Mouse (Mus musculus): ENCODE measurements around the gene Tmem214. TPM values are rescaled to one million over a fixed set of nuclear protein-coding genes. Genes with fewer than 3 reads are reported as not detected.

Gene Tmem214
- polyA plus RNA-seq, 1 experiment from 2014 or later: 52.5 TPM

GRCm38 (mm10) chr5:30853522-30853921, 14.3 kb upstream of the Tmem214 start:
- Histone ChIP-seq H3K36me3 (replicated peaks) (no peaks in the 10 kb centered on the region), H3K27ac (no peak overlapping the region), H3K4me3 (replicated peaks) (no peak overlapping the region), H3K9me3 (no peaks in the 10 kb centered on the region), H3K9ac (no peak overlapping the region), H3K4me1 (no peaks in the 10 kb centered on the region; the same call in 1 of the 2 replicates), H3K4me2 (no peak overlapping the region), H3K27me3 (no peaks in the 10 kb centered on the region)
- ATAC-seq (ENCODE audit: low FRiP score): no peak
- 89% methylated on average over 4 of the region's 4 CpGs for WGBS

- Histone ChIP-seq H3K9me3 (no peaks in the 10 kb centered on the region), H3K4me2 (no peak overlapping the region), H3K4me3 (replicated peaks) (no peak overlapping the region), H3K4me1 (no peaks in the 10 kb centered on the region), H3K27me3 (no peaks in the 10 kb centered on the region), H3K9ac (no peak overlapping the region), H3K36me3 (replicated peaks) (no peaks in the 10 kb centered on the region), H3K27ac (no peak overlapping the region)
- WGBS: 49% methylated on average over 3 of the region's 3 CpGs
- ATAC-seq (ENCODE audit: low FRiP score): no peak
These were observed 12.1 kb upstream of the Tmem214 start for GRCm38 (mm10) chr5:30855674-30856073.

- no peak overlapping the region for H3K4me2 ChIP-seq
- 83% methylated on average over 2 of the region's 2 CpGs for WGBS
- H3K27ac ChIP-seq: no peak overlapping the region
- no peaks in the 10 kb centered on the region for H3K4me1 ChIP-seq
- H3K4me3 ChIP-seq (replicated peaks): no peak overlapping the region
- H3K36me3 ChIP-seq (replicated peaks): no peaks in the 10 kb centered on the region
- no peak for ATAC-seq (ENCODE audit: low FRiP score)
- no peak overlapping the region for H3K9ac ChIP-seq
- H3K9me3 ChIP-seq: no peaks in the 10 kb centered on the region
- H3K27me3 ChIP-seq: no peaks in the 10 kb centered on the region
These were observed 11.7 kb upstream of the Tmem214 start for GRCm38 (mm10) chr5:30856124-30856523.

- H3K4me3 ChIP-seq (replicated peaks): no peak overlapping the region
- H3K4me2 ChIP-seq: no peak overlapping the region
- no peaks in the 10 kb centered on the region for H3K27me3 ChIP-seq
- H3K9ac ChIP-seq: no peak overlapping the region
- H3K36me3 ChIP-seq (replicated peaks): peaks cover 27% of the 10 kb centered on the region
- WGBS: 63% methylated on average over 4 of the region's 4 CpGs
- no peak for ATAC-seq (ENCODE audit: low FRiP score)
- H3K9me3 ChIP-seq: no peaks in the 10 kb centered on the region
- H3K27ac ChIP-seq: no peak overlapping the region
- peaks cover under 1% of the 10 kb centered on the region; the same call in 1 of the 2 replicates for H3K4me1 ChIP-seq
These were observed 4.0 kb upstream of the Tmem214 start for GRCm38 (mm10) chr5:30863852-30864251.

- no peak overlapping the region for H3K4me3 ChIP-seq (replicated peaks)
- H3K4me2 ChIP-seq: no peak overlapping the region
- no peak overlapping the region for H3K9ac ChIP-seq
- H3K9me3 ChIP-seq: no peaks in the 10 kb centered on the region
- H3K36me3 ChIP-seq (replicated peaks): peaks cover 27% of the 10 kb centered on the region
- ATAC-seq (ENCODE audit: low FRiP score): no peak
- H3K27me3 ChIP-seq: no peaks in the 10 kb centered on the region
- 49% methylated on average over 15 of the region's 15 CpGs for WGBS
- H3K27ac ChIP-seq: no peak overlapping the region
- peaks cover 5% of the 10 kb centered on the region; the same call in 1 of the 2 replicates for H3K4me1 ChIP-seq
These were observed 3.5 kb upstream of the Tmem214 start for GRCm38 (mm10) chr5:30864322-30864721.

- Histone ChIP-seq H3K4me1 (peaks cover 15% of the 10 kb centered on the region), H3K27me3 (no peaks in the 10 kb centered on the region), H3K4me3 (replicated peaks) (no peak overlapping the region), H3K36me3 (replicated peaks) (peaks cover 36% of the 10 kb centered on the region), H3K4me2 (no peak overlapping the region), H3K9ac (no peak overlapping the region), H3K27ac (no peak overlapping the region), H3K9me3 (no peaks in the 10 kb centered on the region)
- no peak for ATAC-seq (ENCODE audit: low FRiP score)
- 91% methylated on average over 3 of the region's 3 CpGs for WGBS
These were observed 941 bp upstream of the Tmem214 start for GRCm38 (mm10) chr5:30866871-30867270.

GRCm38 (mm10) chr5:30868981-30869380, 1.2 kb downstream of the Tmem214 start:
- peak overlapping the region; percentile 88 for H3K4me2 ChIP-seq
- 18% methylated on average over 9 of the region's 9 CpGs for WGBS
- H3K9ac ChIP-seq: peak overlapping the region; percentile 85
- H3K27me3 ChIP-seq: no peaks in the 10 kb centered on the region
- H3K9me3 ChIP-seq: no peaks in the 10 kb centered on the region
- peaks cover 15% of the 10 kb centered on the region for H3K4me1 ChIP-seq
- ATAC-seq (ENCODE audit: low FRiP score): peak; percentile 42; the same call in 1 of the 2 replicates
- H3K27ac ChIP-seq: no peak overlapping the region
- peak overlapping the region; percentile 89 for H3K4me3 ChIP-seq (replicated peaks)
- H3K36me3 ChIP-seq (replicated peaks): peaks cover 58% of the 10 kb centered on the region

- ATAC-seq (ENCODE audit: low FRiP score): peak; percentile 95
- H3K4me2 ChIP-seq: peak overlapping the region; percentile 88
- peaks cover 59% of the 10 kb centered on the region for H3K36me3 ChIP-seq (replicated peaks)
- no peaks in the 10 kb centered on the region for H3K9me3 ChIP-seq
- H3K9ac ChIP-seq: peak overlapping the region; percentile 85
- H3K27me3 ChIP-seq: no peaks in the 10 kb centered on the region
- 1% methylated on average over 62 of the region's 63 CpGs for WGBS
- peak overlapping the region; percentile 50; the same call in 1 of the 2 replicates for H3K27ac ChIP-seq
- peak overlapping the region; percentile 89 for H3K4me3 ChIP-seq (replicated peaks)
- H3K4me1 ChIP-seq: peaks cover 15% of the 10 kb centered on the region
These were observed 1.8 kb downstream of the Tmem214 start for GRCm38 (mm10) chr5:30869405-30870130.

GRCm38 (mm10) chr5:30870131-30870406, 2.3 kb downstream of the Tmem214 start:
- 21% methylated on average over 2 of the region's 2 CpGs for WGBS
- H3K4me2 ChIP-seq: peak overlapping the region; percentile 88
- H3K36me3 ChIP-seq (replicated peaks): peaks cover 59% of the 10 kb centered on the region
- H3K4me1 ChIP-seq: peaks cover 15% of the 10 kb centered on the region
- H3K27ac ChIP-seq: no peak overlapping the region
- no peaks in the 10 kb centered on the region for H3K9me3 ChIP-seq
- no peaks in the 10 kb centered on the region for H3K27me3 ChIP-seq
- peak overlapping the region; percentile 85 for H3K9ac ChIP-seq
- H3K4me3 ChIP-seq (replicated peaks): peak overlapping the region; percentile 89
- ATAC-seq (ENCODE audit: low FRiP score): no peak

GRCm38 (mm10) chr5:30872574-30872973, 4.8 kb downstream of the Tmem214 start:
- ATAC-seq (ENCODE audit: low FRiP score): no peak
- no peak overlapping the region for H3K27ac ChIP-seq
- peaks cover 66% of the 10 kb centered on the region for H3K36me3 ChIP-seq (replicated peaks)
- no peaks in the 10 kb centered on the region for H3K9me3 ChIP-seq
- no peak overlapping the region for H3K9ac ChIP-seq
- H3K27me3 ChIP-seq: no peaks in the 10 kb centered on the region
- 92% methylated on average over 9 of the region's 9 CpGs for WGBS
- H3K4me2 ChIP-seq: no peak overlapping the region
- H3K4me3 ChIP-seq (replicated peaks): no peak overlapping the region
- peaks cover 15% of the 10 kb centered on the region for H3K4me1 ChIP-seq

GRCm38 (mm10) chr5:30874365-30874764, 6.6 kb downstream of the Tmem214 start:
- no peak overlapping the region for H3K4me3 ChIP-seq (replicated peaks)
- no peak overlapping the region for H3K27ac ChIP-seq
- no peak for ATAC-seq (ENCODE audit: low FRiP score)
- no peaks in the 10 kb centered on the region for H3K27me3 ChIP-seq
- no peak overlapping the region for H3K9ac ChIP-seq
- H3K4me1 ChIP-seq: peaks cover 10% of the 10 kb centered on the region
- 95% methylated on average over 7 of the region's 7 CpGs for WGBS
- no peak overlapping the region for H3K4me2 ChIP-seq
- H3K36me3 ChIP-seq (replicated peaks): peaks cover 73% of the 10 kb centered on the region
- H3K9me3 ChIP-seq: no peaks in the 10 kb centered on the region

GRCm38 (mm10) chr5:30878616-30879015, 10.8 kb downstream of the Tmem214 start:
- no peak overlapping the region for H3K4me2 ChIP-seq

GRCm38 (mm10) chr5:30879347-30879943, 11.6 kb downstream of the Tmem214 start:
- peaks cover 38% of the 10 kb centered on the region for H3K36me3 ChIP-seq (replicated peaks)
- H3K9me3 ChIP-seq: no peaks in the 10 kb centered on the region
- ATAC-seq (ENCODE audit: low FRiP score): no peak
- no peak overlapping the region for H3K4me3 ChIP-seq (replicated peaks)
- no peaks in the 10 kb centered on the region for H3K4me1 ChIP-seq
- 85% methylated on average over 5 of the region's 5 CpGs for WGBS
- no peak overlapping the region for H3K27ac ChIP-seq
- H3K4me2 ChIP-seq: no peak overlapping the region
- no peak overlapping the region for H3K9ac ChIP-seq
- no peaks in the 10 kb centered on the region for H3K27me3 ChIP-seq

More at GRCm38 (mm10) chr5:30878616-30879015, 10.8 kb downstream of the Tmem214 start:
- Histone ChIP-seq H3K27me3 (no peaks in the 10 kb centered on the region), H3K9me3 (no peaks in the 10 kb centered on the region), H3K27ac (no peak overlapping the region), H3K4me3 (replicated peaks) (no peak overlapping the region), H3K36me3 (replicated peaks) (peaks cover 46% of the 10 kb centered on the region), H3K9ac (no peak overlapping the region), H3K4me1 (no peaks in the 10 kb centered on the region)
- 75% methylated on average over 6 of the region's 6 CpGs for WGBS
- ATAC-seq (ENCODE audit: low FRiP score): no peak
